Mouse (Mus musculus) liver, embryonic 14.5 days (tissue): ENCODE data around the gene Gpr19.

Experiments used
- CTCF ChIP-seq: IDR thresholded peaks from 2 replicates; pipeline ENCODE4 v1.5.1; 2016; ENCODE audit warnings: antibody characterized with exemption, low read depth, control low read depth
- EP300 ChIP-seq: IDR thresholded peaks from 2 replicates; pipeline ENCODE4 v1.6.1; 2016; ENCODE audit warnings: antibody characterized with exemption, low read depth

- TF ChIP-seq CTCF (no peak), EP300 (no peak)
Measured at GRCm38 (mm10) chr6:134923670-134924069, 25.3 kb upstream of the Gpr19 start.
